ENCODE assay signal across 8 mouse cellular contexts in genomic region chr5:45670280-45670670, GRCm38 (mm10). TPM values are rescaled to one million over a fixed set of nuclear protein-coding genes. Genes with fewer than 3 reads are reported as not detected.
DNase-seq lines count a peak whose midpoint lies in the region; ATAC-seq lines count a peak whose summit lies in the region.

No protein-coding gene starts in this region.

- peak overlapping the region; percentile 91 for H3K4me3 ChIP-seq in liver, embryonic 11.5 days (ENCODE audit: low read depth, low read length)

- under 1% methylated on average over 13 of the region's 13 CpGs for WGBS in liver, embryonic 11.5 days

- DNase-seq in embryo, embryonic 10 days (ENCODE audit: low spot score) = peak; percentile 31
- DNase-seq in embryo, embryonic 9.5 days (ENCODE audit: extremely low spot score) = no peak
- DNase-seq in 3T3-L1 (ENCODE audit: low read depth, low spot score) = peak; percentile 55
- DNase-seq in liver, embryonic 11.5 days (ENCODE audit: low spot score) = no peak
- no peak for DNase-seq in urinary bladder, postnatal 25 days (ENCODE audit: low spot score)
- DNase-seq in layer of hippocampus, adult 11-12 months (ENCODE audit: low spot score) = no peak
- DNase-seq in adrenal gland, postnatal 4 days (ENCODE audit: low spot score in 2 of 2) = no peak

- peak overlapping the region; percentile 72 for H3K4me2 ChIP-seq in liver, embryonic 11.5 days

- H3K27me3 ChIP-seq in liver, embryonic 11.5 days (replicated peaks; ENCODE audit: control insufficient read depth, insufficient read depth, low read length) = no peaks in the 10 kb centered on the region

- peak; percentile 6; the same call in 1 of the 2 replicates for ATAC-seq in erythroblast, adult 5-6 weeks (replicated peaks; ENCODE audit: low FRiP score, poor library complexity, severe bottlenecking)
- ATAC-seq in liver, embryonic 11.5 days (replicated peaks; ENCODE audit: low FRiP score) = peak; percentile 9; the same call in 1 of the 2 replicates

- H3K9me3 ChIP-seq in liver, embryonic 11.5 days (ENCODE audit: control insufficient read depth, low read length) = no peaks in the 10 kb centered on the region

- peak overlapping the region; percentile 96 for H3K9ac ChIP-seq in liver, embryonic 11.5 days (ENCODE audit: low read depth, low read length)

- H3K36me3 ChIP-seq in liver, embryonic 11.5 days (ENCODE audit: control insufficient read depth, insufficient read depth, low read length) = peaks cover 4% of the 10 kb centered on the region; the same call in 1 of the 2 replicates

- H3K27ac ChIP-seq in liver, embryonic 11.5 days (ENCODE audit: low read depth, low read length) = peak overlapping the region; percentile 93

- 0 out of 2 replicates have a peak, but pooled peaks cover 2% of the 10 kb centered on the region for H3K4me1 ChIP-seq in liver, embryonic 11.5 days (replicated peaks; ENCODE audit: control insufficient read depth, insufficient read depth, low read length)

RNA-seq across cellular contexts. Expression of gene Ncapg, which starts 0.6 kb away (rescaled TPM):
- total RNA-seq in erythroblast, adult 5-6 weeks (2015; ENCODE audit: low replicate concordance) = 28.8 and 46.0 TPM in 2 replicates
- 49.6 and 56.6 TPM in 2 replicates for total RNA-seq in erythroblast, adult 5-6 weeks (2017; ENCODE audit: low replicate concordance)
- 67.0 and 79.6 TPM in 2 replicates for polyA plus RNA-seq in liver, embryonic 11.5 days (2014; fragmentation: Nextera tagmentation; extraction: Ambion mirVana)
- total RNA-seq in adrenal gland, postnatal 4 days (2021) = 10 to 100 TPM; 16.7 to 21.4 TPM

RNA-seq across cellular contexts. Expression of gene Fam184b, which starts 30.9 kb away (rescaled TPM):
- total RNA-seq in erythroblast, adult 5-6 weeks (2015; ENCODE audit: low replicate concordance) = not detected in 2 replicates
- under 0.01 TPM in 1 of 2 replicates, not detected in the other for total RNA-seq in erythroblast, adult 5-6 weeks (2017; ENCODE audit: low replicate concordance)
- 0.36 and 0.45 TPM in 2 replicates for polyA plus RNA-seq in liver, embryonic 11.5 days (2014; fragmentation: Nextera tagmentation; extraction: Ambion mirVana)
- 1 to 10 TPM; 1.2 to 1.8 TPM for total RNA-seq in adrenal gland, postnatal 4 days (2021)

Comparison
In these comparisons a context has a peak if more than half of its experiments do, and no peak if none do; other contexts are left out.
1. DNase-seq: peak in embryo, embryonic 10 days (single experiment) and 3T3-L1 (single experiment); none in embryo, embryonic 9.5 days (single experiment), liver, embryonic 11.5 days (single experiment), urinary bladder, postnatal 25 days (single experiment), layer of hippocampus, adult 11-12 months (single experiment) and adrenal gland, postnatal 4 days (0 of 2).